Mouse (Mus musculus) liver, embryonic 16.5 days (tissue): ENCODE results near the gene Tmem79. TPM values are rescaled to one million over a fixed set of nuclear protein-coding genes. Genes with fewer than 3 reads are reported as not detected.

Experiments
- ATAC-seq: fragments of 200-750 bp; cut with Nextera tagmentation; 2 replicates; pipeline ENCODE4 v1.8.0; 2017; ENCODE audit warnings: low read depth, mild to moderate bottlenecking, moderate number of reproducible peaks, moderate library complexity
- H3K27ac ChIP-seq: fragments of 300-500 bp; sonication (generic); 2 replicates; pipeline ENCODE4 v1.5.1; 2014; ENCODE audit warnings: mild to moderate bottlenecking, low read length
- H3K27me3 ChIP-seq: fragments of 300-500 bp; sonication (generic); 2 replicates; pipeline ENCODE4 v1.6.1; 2014; ENCODE audit warnings: low read depth, low read length, mixed read lengths; ENCODE audit not compliant: control insufficient read depth, insufficient read depth
- H3K36me3 ChIP-seq: fragments of 300-500 bp; sonication (generic); 2 replicates; pipeline ENCODE4 v1.6.1; 2014; ENCODE audit warnings: mild to moderate bottlenecking; ENCODE audit not compliant: control insufficient read depth, insufficient read depth
- H3K4me1 ChIP-seq: fragments of 300-500 bp; sonication (generic); 2 replicates; pipeline ENCODE4 v1.6.1; 2014; ENCODE audit warnings: low read depth, low read length, mixed read lengths; ENCODE audit not compliant: control insufficient read depth
- H3K4me2 ChIP-seq: fragments of 300-500 bp; sonication (generic); 2 replicates; pipeline ENCODE4 v1.6.1; 2014; ENCODE audit warnings: low read depth, low read length, mixed read lengths
- H3K4me3 ChIP-seq: fragments of 300-500 bp; sonication (generic); 2 replicates; pipeline ENCODE4 v1.5.1; 2014; ENCODE audit warnings: low read depth, mild to moderate bottlenecking, low read length
- H3K9ac ChIP-seq: fragments of 300-500 bp; sonication (generic); 2 replicates; pipeline ENCODE4 v1.6.1; 2014; ENCODE audit warnings: low read depth, low read length
- H3K9me3 ChIP-seq: fragments of 300-500 bp; sonication (generic); replicated peaks from 2 replicates; pipeline ENCODE4 v1.6.1; 2016; ENCODE audit warnings: low read length; ENCODE audit not compliant: control insufficient read depth
- WGBS: fragments of 180-500 bp; shearing (Covaris S2); extraction: QIAGEN DNeasy Blood & Tissue Kit; methylation state at CpG from one replicate; pipeline ENCODE4 v1.1.7; 2014; ENCODE audit not compliant: insufficient replicate concordance; 5-methylcytosine and 5-hydroxymethylcytosine counted together
- polyA plus RNA-seq: library from polyadenylated mRNA; unstranded; fragments of >200 nt; fragmentation: Nextera tagmentation; extraction: Ambion mirVana; gene quantifications from 2 replicates; pipeline ENCODE4 v1.2.1, GENCODE M21; 2015

Gene Tmem79
- polyA plus RNA-seq, 1 experiment from 2014 or later = 1.4 TPM

DNA sequence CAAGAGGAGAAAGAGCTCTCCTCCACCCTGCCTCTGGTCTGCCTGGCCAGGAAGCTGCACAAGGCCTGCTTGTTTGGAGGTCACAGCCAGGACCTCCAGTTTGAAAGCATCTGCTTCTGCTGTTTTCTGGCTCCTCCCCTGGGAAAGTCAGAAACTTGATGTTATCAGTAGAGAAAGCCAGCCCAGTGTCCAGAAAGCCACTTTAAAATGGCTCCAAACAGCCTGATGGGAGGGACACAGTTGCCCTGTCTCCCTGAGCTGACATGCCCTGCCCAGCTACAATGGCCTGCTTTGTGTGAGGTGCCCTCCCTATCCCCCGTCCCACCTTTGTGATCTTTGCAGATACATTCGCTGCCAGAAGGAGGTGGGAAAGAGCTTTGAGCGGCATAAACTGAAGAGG is 24.0 kb upstream of the Tmem79 start:
- peaks cover 69% of the 10 kb centered on the region for H3K36me3 ChIP-seq

DNA sequence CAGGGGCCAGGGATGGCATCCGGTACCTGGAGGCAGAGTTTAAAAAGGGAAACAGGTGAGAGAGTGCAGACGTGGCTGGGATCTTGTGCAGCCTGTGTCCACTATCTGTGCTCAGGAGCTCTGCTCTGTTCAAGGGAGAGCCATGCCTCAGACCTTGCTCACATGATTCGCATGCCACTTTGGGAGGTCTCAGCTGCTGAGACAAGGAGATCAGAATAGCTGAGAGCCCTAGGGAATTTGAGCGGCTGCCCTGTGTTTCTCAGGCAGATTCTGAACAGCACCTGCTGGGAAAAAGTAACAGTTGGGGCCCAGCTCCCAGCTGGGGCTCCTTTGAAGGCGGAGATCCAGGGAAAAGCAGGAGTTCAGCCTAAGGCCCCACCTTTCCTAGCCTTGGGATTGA is 23.6 kb upstream of the Tmem79 start:
- Histone ChIP-seq H3K9ac (no peak overlapping the region), H3K36me3 (peaks cover 73% of the 10 kb centered on the region), H3K27ac (0 out of 2 replicates have a peak overlapping the region, but pooled peaks have one; percentile 5), H3K4me2 (no peak overlapping the region), H3K4me3 (no peak overlapping the region), H3K4me1 (peaks cover 37% of the 10 kb centered on the region), H3K27me3 (no peaks in the 10 kb centered on the region), H3K9me3 (no peaks in the 10 kb centered on the region)
- 83% methylated on average over 5 of the region's 5 CpGs for WGBS
- no peak for ATAC-seq

More for the DNA sequence above, 24.0 kb upstream of the Tmem79 start:
- Histone ChIP-seq H3K4me2 (no peak overlapping the region), H3K9me3 (no peaks in the 10 kb centered on the region), H3K4me3 (no peak overlapping the region), H3K4me1 (peaks cover 42% of the 10 kb centered on the region), H3K27ac (0 out of 2 replicates have a peak overlapping the region, but pooled peaks have one; percentile 5), H3K27me3 (peaks cover 2% of the 10 kb centered on the region; the same call in 1 of the 2 replicates), H3K9ac (no peak overlapping the region)
- WGBS = 75% methylated on average over 3 of the region's 3 CpGs
- no peak for ATAC-seq

- H3K4me2 ChIP-seq = no peak overlapping the region
- WGBS = 91% methylated on average over 8 of the region's 8 CpGs
- no peak overlapping the region for H3K27ac ChIP-seq
- H3K9me3 ChIP-seq = no peaks in the 10 kb centered on the region
- no peak overlapping the region for H3K4me3 ChIP-seq
- H3K9ac ChIP-seq = no peak overlapping the region
- H3K4me1 ChIP-seq = no peaks in the 10 kb centered on the region
- H3K27me3 ChIP-seq = no peaks in the 10 kb centered on the region
- peaks cover 96% of the 10 kb centered on the region for H3K36me3 ChIP-seq
- ATAC-seq = no peak
These were observed 18.6 kb upstream of the Tmem79 start for GRCm38 (mm10) chr3:88354396-88355165.

- Histone ChIP-seq H3K27ac (no peak overlapping the region), H3K27me3 (no peaks in the 10 kb centered on the region), H3K4me1 (no peaks in the 10 kb centered on the region), H3K4me3 (no peak overlapping the region), H3K4me2 (no peak overlapping the region), H3K9me3 (no peaks in the 10 kb centered on the region), H3K36me3 (peaks cover 92% of the 10 kb centered on the region), H3K9ac (no peak overlapping the region)
- WGBS = 89% methylated on average over 9 of the region's 9 CpGs
- no peak for ATAC-seq
These were observed 17.0 kb upstream of the Tmem79 start for GRCm38 (mm10) chr3:88352907-88353306.

DNA sequence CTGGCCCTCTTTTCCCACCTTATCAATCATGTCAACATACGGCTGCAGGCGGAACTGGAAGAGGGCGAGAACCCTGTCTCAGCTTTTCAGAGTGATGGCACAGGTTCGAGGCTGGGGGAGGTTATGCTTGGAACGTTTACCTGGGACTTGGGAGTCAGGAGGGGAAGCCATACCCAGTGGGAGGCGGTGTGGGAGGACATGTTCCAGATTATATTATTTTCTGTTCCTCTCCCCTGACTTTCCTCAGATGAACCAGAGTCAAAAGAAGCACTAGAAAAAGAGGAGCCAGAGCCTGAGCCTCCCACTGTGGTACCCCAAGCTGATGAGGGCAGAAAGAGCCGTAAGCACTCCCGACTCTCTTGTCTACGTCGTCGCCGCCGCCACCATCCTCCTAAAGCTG is 14.8 kb upstream of the Tmem79 start:
- no peak overlapping the region for H3K9ac ChIP-seq
- H3K4me1 ChIP-seq = no peaks in the 10 kb centered on the region
- peaks cover 91% of the 10 kb centered on the region for H3K36me3 ChIP-seq
- ATAC-seq = no peak
- H3K27me3 ChIP-seq = no peaks in the 10 kb centered on the region
- H3K4me3 ChIP-seq = no peak overlapping the region
- H3K9me3 ChIP-seq = no peaks in the 10 kb centered on the region
- no peak overlapping the region for H3K27ac ChIP-seq
- 88% methylated on average over 13 of the region's 13 CpGs for WGBS
- no peak overlapping the region for H3K4me2 ChIP-seq

DNA sequence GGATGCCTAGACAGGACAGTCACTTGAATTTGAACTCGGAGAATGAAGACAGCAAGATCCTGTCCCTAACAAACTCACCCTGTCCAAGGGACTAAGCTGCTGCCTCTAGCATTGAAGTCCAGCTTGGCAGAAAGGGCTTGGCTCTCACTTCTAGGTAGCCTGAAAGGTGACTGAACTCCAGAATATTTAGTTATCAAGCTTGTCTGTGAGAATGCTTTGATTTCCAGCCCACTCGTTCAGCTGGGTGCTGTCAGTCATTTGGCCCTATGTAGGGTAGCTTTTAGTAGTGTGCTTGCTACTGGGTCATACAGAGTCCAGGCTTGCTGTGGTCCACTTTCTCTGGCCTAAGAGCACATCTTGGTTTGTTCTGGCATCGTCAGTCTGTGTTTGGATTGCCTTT is 3.1 kb upstream of the Tmem79 start:
- no peaks in the 10 kb centered on the region for H3K9me3 ChIP-seq
- 54% methylated on average over 3 of the region's 3 CpGs for WGBS
- peak overlapping the region; percentile 79 for H3K27ac ChIP-seq
- H3K4me2 ChIP-seq = peak overlapping the region; percentile 86
- no peak for ATAC-seq
- peaks cover 19% of the 10 kb centered on the region for H3K36me3 ChIP-seq
- no peaks in the 10 kb centered on the region for H3K27me3 ChIP-seq
- H3K4me3 ChIP-seq = peak overlapping the region; percentile 27
- peaks cover 40% of the 10 kb centered on the region for H3K4me1 ChIP-seq
- H3K9ac ChIP-seq = peak overlapping the region; percentile 48

GRCm38 (mm10) chr3:88338316-88338715 is 2.4 kb upstream of the Tmem79 start:
- Histone ChIP-seq H3K36me3 (peaks cover 12% of the 10 kb centered on the region), H3K27ac (peak overlapping the region; percentile 79), H3K9me3 (no peaks in the 10 kb centered on the region), H3K27me3 (no peaks in the 10 kb centered on the region), H3K4me2 (peak overlapping the region; percentile 86), H3K9ac (peak overlapping the region; percentile 48), H3K4me3 (peak overlapping the region; percentile 27), H3K4me1 (peaks cover 45% of the 10 kb centered on the region)
- 22% methylated on average over 7 of the region's 7 CpGs for WGBS
- ATAC-seq = peak; percentile 42

GRCm38 (mm10) chr3:88337367-88338020 is 1.5 kb upstream of the Tmem79 start:
- H3K27me3 ChIP-seq = no peaks in the 10 kb centered on the region
- H3K4me1 ChIP-seq = peaks cover 45% of the 10 kb centered on the region
- 20% methylated on average over 11 of the region's 11 CpGs for WGBS
- H3K9ac ChIP-seq = peak overlapping the region; percentile 93
- H3K4me3 ChIP-seq = peak overlapping the region; percentile 87
- no peaks in the 10 kb centered on the region for H3K9me3 ChIP-seq
- H3K27ac ChIP-seq = peak overlapping the region; percentile 89
- H3K36me3 ChIP-seq = peaks cover 4% of the 10 kb centered on the region
- H3K4me2 ChIP-seq = peak overlapping the region; percentile 86
- ATAC-seq = peak; percentile 43
